Mouse (Mus musculus) MEL (cell line): ENCODE data around the gene Sap30l. TPM values are rescaled to one million over a fixed set of nuclear protein-coding genes. Genes with fewer than 3 reads are reported as not detected.

Experiments
- DNase-seq: peaks from one replicate; pipeline ENCODE4 v3.0.0; 2011; ENCODE audit warnings: low read depth, low spot score
- H3K27ac ChIP-seq: 2 replicates; pipeline ENCODE4 v1.5.1; 2012; ENCODE audit warnings: low read depth, mild to moderate bottlenecking, control low read depth, low read length, moderate library complexity; ENCODE audit not compliant: control insufficient read depth
- H3K27me3 ChIP-seq, 2 experiments: fragments of 150-350 bp in 1 of 2; sonication (generic) in 1 of 2; 2 replicates each; pipeline ENCODE4 v1.6.1; 2012; ENCODE audit warnings: low read length in 2 of 2, mild to moderate bottlenecking in 2 of 2, improper control_type of control experiment in 1 of 2, moderate library complexity in 1 of 2; ENCODE audit not compliant: insufficient read depth in 2 of 2, control insufficient read depth in 1 of 2
- H3K36me3 ChIP-seq, 2 experiments: 2 replicates each; pipeline ENCODE4 v1.6.1; 2012 to 2014; ENCODE audit warnings: low read length in 2 of 2, improper control_type of control experiment in 1 of 2, inconsistent platforms in 1 of 2, mild to moderate bottlenecking in 1 of 2; ENCODE audit not compliant: insufficient read depth in 2 of 2, control insufficient read depth in 1 of 2
- H3K4me1 ChIP-seq, 2 experiments: fragments of 150-350 bp in 1 of 2; sonication (generic) in 1 of 2; 2 replicates each; pipeline ENCODE4 v1.6.1; 2012; ENCODE audit warnings: low read length in 2 of 2, improper control_type of control experiment in 1 of 2, mild to moderate bottlenecking in 1 of 2; ENCODE audit not compliant: insufficient read depth in 2 of 2, control insufficient read depth in 1 of 2
- H3K4me3 ChIP-seq, 2 experiments: fragments of 150-350 bp in 1 of 2; sonication (generic) in 1 of 2; 2 replicates each; pipeline ENCODE4 v1.5.1; 2012; ENCODE audit warnings: low read depth in 2 of 2, low read length in 2 of 2, mild to moderate bottlenecking in 2 of 2, moderate library complexity in 2 of 2, control low read depth in 1 of 2, improper control_type of control experiment in 1 of 2; ENCODE audit not compliant: control insufficient read depth in 1 of 2, insufficient read depth in 1 of 2
- H3K79me2 ChIP-seq: 2 replicates; pipeline ENCODE4 v1.6.1; 2012; ENCODE audit warnings: mild to moderate bottlenecking, low read length, moderate library complexity; ENCODE audit not compliant: control insufficient read depth, poor library complexity, insufficient read depth
- H3K9ac ChIP-seq: 2 replicates; pipeline ENCODE4 v1.6.1; 2012; ENCODE audit warnings: low read depth, mild to moderate bottlenecking, control low read depth, low read length, moderate library complexity; ENCODE audit not compliant: control insufficient read depth, poor library complexity, severe bottlenecking
- H3K9me3 ChIP-seq: fragments of 150-350 bp; sonication (generic); replicated peaks from 2 replicates; pipeline ENCODE4 v1.6.1; 2012; ENCODE audit warnings: mild to moderate bottlenecking, low read length, improper control_type of control experiment, moderate library complexity; ENCODE audit not compliant: insufficient read depth
- CHD1 ChIP-seq: IDR thresholded peaks from 2 replicates; pipeline ENCODE4 v1.6.1; 2012; ENCODE audit warnings: low read depth, mild to moderate bottlenecking, inconsistent platforms, low read length, improper control_type of control experiment
- CTCF ChIP-seq, 3 experiments: IDR thresholded peaks in 2 of 3; conservative IDR thresholded peaks in 1 of 3; 2 replicates each; pipeline ENCODE4 v1.5.1; 2011 to 2012; ENCODE audit warnings: low read length in 3 of 3, low read depth in 2 of 3, mild to moderate bottlenecking in 2 of 3, improper control_type of control experiment in 1 of 3, inconsistent platforms in 1 of 3, mixed read lengths in 1 of 3, moderate library complexity in 1 of 3; ENCODE audit not compliant: control insufficient read depth in 1 of 3, insufficient read depth in 1 of 3, poor library complexity in 1 of 3, severe bottlenecking in 1 of 3
- JUND ChIP-seq: IDR thresholded peaks from 2 replicates; pipeline ENCODE4 v1.6.1; 2011; ENCODE audit warnings: low read depth, mild to moderate bottlenecking, improper control_type of control experiment, low read length
- MAFK ChIP-seq: IDR thresholded peaks from 2 replicates; pipeline ENCODE4 v1.6.1; 2011; ENCODE audit warnings: low read depth, mild to moderate bottlenecking, low read length, improper control_type of control experiment, borderline replicate concordance
- MEF2A ChIP-seq: IDR thresholded peaks from 2 replicates; pipeline ENCODE4 v1.6.1; 2014; ENCODE audit warnings: low read depth, mild to moderate bottlenecking, inconsistent platforms, low read length, improper control_type of control experiment; ENCODE audit not compliant: poor library complexity, insufficient replicate concordance, severe bottlenecking; ENCODE audit errors: extremely low read depth
- MXI1 ChIP-seq: IDR thresholded peaks from 2 replicates; pipeline ENCODE4 v1.6.1; 2011; ENCODE audit warnings: mild to moderate bottlenecking, low read depth, low read length, improper control_type of control experiment
- MYB ChIP-seq: IDR thresholded peaks from 2 replicates; pipeline ENCODE4 v1.6.1; 2011; ENCODE audit warnings: mild to moderate bottlenecking, low read depth, low read length, improper control_type of control experiment
- MYC ChIP-seq: IDR thresholded peaks from 2 replicates; pipeline ENCODE4 v1.6.1; 2011; ENCODE audit warnings: low read depth, mild to moderate bottlenecking, low read length, improper control_type of control experiment, moderate library complexity
- POLR2A ChIP-seq, 2 experiments: IDR thresholded peaks; 2 replicates each; pipeline ENCODE4 v1.6.1; 2011 to 2012; ENCODE audit warnings: low read length in 2 of 2, mild to moderate bottlenecking in 2 of 2, control low read depth in 1 of 2, improper control_type of control experiment in 1 of 2, low read depth in 1 of 2, moderate library complexity in 1 of 2; ENCODE audit not compliant: control insufficient read depth in 1 of 2, insufficient read depth in 1 of 2, poor library complexity in 1 of 2
- RAD21 ChIP-seq: IDR thresholded peaks from 2 replicates; pipeline ENCODE4 v1.6.1; 2011; ENCODE audit warnings: mild to moderate bottlenecking, low read depth, low read length, improper control_type of control experiment
- TCF12 ChIP-seq: IDR thresholded peaks from 2 replicates; pipeline ENCODE4 v1.6.1; 2014; ENCODE audit warnings: low read depth, mild to moderate bottlenecking, inconsistent platforms, low read length, improper control_type of control experiment, moderate library complexity
- USF1 ChIP-seq: IDR thresholded peaks from 2 replicates; pipeline ENCODE4 v1.6.1; 2014; ENCODE audit warnings: low read depth, mild to moderate bottlenecking, inconsistent platforms, low read length, improper control_type of control experiment, moderate library complexity
- ZC3H11A ChIP-seq: IDR thresholded peaks from 2 replicates; pipeline ENCODE4 v1.6.1; 2012; ENCODE audit warnings: low read depth, mild to moderate bottlenecking, inconsistent platforms, low read length, improper control_type of control experiment
- ZNF384 ChIP-seq: IDR thresholded peaks from 2 replicates; pipeline ENCODE4 v1.6.1; 2012; ENCODE audit warnings: low read depth, mild to moderate bottlenecking, inconsistent platforms, low read length, improper control_type of control experiment
- polyA plus RNA-seq, 2 experiments: library from polyadenylated mRNA; stranded (reverse) in 1 of 2; unstranded in 1 of 2; fragments of >175 nt in 1 of 2; fragments of >200 nt in 1 of 2; gene quantifications; 2 replicates each; pipeline versions ENCODE4 v1.2.1 to v1.2.4; 2012; ENCODE audit warnings: low replicate concordance in 2 of 2, low read depth in 1 of 2; ENCODE audit not compliant: insufficient read length in 2 of 2, insufficient read depth in 1 of 2, missing spikeins in 1 of 2
- total RNA-seq: library from RNA; depleted of rRNA; stranded (reverse); fragments of 300-350 nt; gene quantifications from 2 replicates; pipeline ENCODE4 v1.2.3, GENCODE M21; 2012

The Sap30l gene
- total and polyA plus RNA-seq, 3 experiments = 40.2 to 52.5 TPM; not detected in 1

DNA sequence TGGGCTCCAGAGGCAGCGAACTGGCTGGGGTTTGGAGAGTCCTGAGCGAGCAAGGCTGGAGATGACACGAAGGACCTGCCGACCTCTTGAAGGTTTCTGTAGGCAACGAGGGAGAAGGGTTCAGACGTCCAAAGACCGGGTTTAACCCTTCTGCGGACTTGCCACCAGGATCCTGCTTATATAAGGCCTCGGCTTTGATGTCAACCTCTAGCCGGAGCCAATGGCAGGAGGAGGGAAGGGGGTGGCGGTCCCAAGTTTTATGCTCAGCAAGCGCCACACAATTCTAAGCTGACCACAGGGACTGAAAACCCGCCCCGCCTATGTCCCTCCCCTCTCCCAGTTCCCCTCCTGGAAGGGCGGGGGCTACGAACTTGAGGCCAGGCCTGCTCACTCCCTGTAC is 30.4 kb downstream of the Sap30l start (continued):
- TF ChIP-seq RAD21 = no peak
- TF ChIP-seq, all 39 proteins: peak for 0

DNA sequence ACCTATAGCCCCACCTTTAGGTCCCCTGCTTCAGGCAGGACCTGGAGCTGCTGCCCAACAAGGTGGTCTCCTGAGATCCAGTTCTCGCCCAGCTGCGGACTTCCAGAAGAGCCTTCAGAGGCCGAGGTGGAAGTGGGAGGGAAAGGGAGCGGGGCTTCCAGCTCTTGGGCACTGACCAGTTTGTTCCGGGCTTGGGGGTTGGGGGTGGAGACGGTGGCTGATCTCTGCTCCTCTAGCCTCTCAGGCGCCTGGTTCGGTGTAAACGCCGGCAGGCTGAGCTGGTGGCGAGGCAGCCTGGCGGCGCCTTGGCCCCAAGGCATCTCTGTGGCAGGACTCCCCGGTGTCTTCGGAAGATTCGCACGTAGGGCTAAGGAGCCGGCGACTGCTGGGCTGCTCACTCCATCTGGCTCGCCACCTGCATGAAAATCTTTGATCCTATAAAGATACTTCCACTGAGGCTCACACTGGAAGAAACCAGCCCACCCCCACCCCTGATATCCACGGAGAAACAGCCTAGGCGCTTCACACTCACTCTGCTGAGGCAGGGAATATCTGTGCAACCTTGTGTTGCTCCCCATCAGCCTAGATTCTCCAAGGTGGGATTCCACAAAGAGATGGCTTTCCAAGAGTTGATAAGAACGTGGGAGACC is 31.2 kb downstream of the Sap30l start, which contains the start of gene Hand1:
Gene Hand1 (minus strand): TSS at position 267 of the 650 bp plus-strand sequence.
- Histone ChIP-seq H3K9me3 (no peaks in the 10 kb centered on the region), H3K27me3 (peaks cover 1 to 7% of the 10 kb centered on the region in 2 experiments; a peak in 3 of 4 replicates), H3K27ac (no peak within 1 kb of the TSS), H3K4me3 (no peak within 1 kb of the TSS), H3K9ac (no peak within 1 kb of the TSS), H3K4me1 (no peaks in the 10 kb centered on the region), H3K79me2 (no peaks in the 10 kb centered on the region), H3K36me3 (no peaks in the 10 kb centered on the region)
- no peak for DNase-seq
- TF ChIP-seq CHD1 = no peak
- no peak for TF ChIP-seq RAD21
- no peak for TF ChIP-seq MEF2A
- TF ChIP-seq ZC3H11A = no peak
- TF ChIP-seq MXI1 = no peak
- no peak for TF ChIP-seq ZNF384
- TF ChIP-seq TCF12 = no peak
- no peak for TF ChIP-seq MYB
- no peak for TF ChIP-seq JUND
- TF ChIP-seq POLR2A (IDR thresholded peaks at IDR 0.05; ENCODE audit: control insufficient read depth in 1 of 2, insufficient read depth in 1 of 2, low read depth in 1 of 2, low read length in 2 of 2, poor library complexity in 1 of 2) = no peak
- TF ChIP-seq CTCF (IDR thresholded peaks at IDR 0.05 in 2 of 3, conservative IDR thresholded peaks at IDR 0.05 in 1 of 3; ENCODE audit: control insufficient read depth in 1 of 3, insufficient read depth in 1 of 3, low read depth in 2 of 3, low read length in 3 of 3, poor library complexity in 1 of 3, severe bottlenecking in 1 of 3) = no peak
- no peak for TF ChIP-seq MAFK

DNA sequence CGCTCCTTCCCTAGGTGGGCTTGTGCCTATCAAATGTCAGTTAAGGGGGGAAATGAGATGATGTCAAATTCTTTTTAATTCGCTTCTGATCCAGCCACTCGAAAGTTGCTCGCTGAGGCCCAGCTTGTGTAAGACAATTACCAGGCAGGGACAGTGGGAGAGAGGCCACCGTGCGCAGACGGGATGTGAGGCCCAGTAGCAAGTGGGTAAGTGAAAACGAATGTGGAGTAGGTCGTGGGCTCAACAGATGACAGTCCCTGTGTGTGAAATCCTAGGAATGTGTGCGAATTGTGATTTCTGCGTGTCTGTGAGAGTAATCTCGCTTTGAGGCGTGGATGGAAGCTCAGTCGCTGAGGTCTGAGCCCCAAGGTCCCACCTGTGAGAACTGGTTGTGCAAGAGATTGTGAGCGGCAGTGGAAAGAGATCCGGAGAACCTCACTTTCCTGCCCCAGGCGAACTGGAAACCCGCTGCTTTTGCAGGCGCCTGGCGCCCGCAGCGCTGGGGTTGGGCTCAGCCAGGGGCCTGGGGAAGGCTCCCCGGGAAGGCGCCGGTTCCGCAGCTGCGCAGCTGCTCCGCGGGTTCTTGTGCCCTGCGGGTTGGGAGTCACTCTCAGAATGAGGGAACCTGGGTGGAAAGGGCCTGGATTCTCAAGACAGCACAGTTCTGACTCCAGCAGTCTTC is 32.0 kb downstream of the Sap30l start:
- Histone ChIP-seq H3K36me3 (no peaks in the 10 kb centered on the region), H3K27me3 (peaks cover 0 to 11% of the 10 kb centered on the region in 2 experiments; a peak in 3 of 4 replicates), H3K4me1 (no peaks in the 10 kb centered on the region), H3K79me2 (no peaks in the 10 kb centered on the region), H3K9me3 (no peaks in the 10 kb centered on the region), H3K4me3 (no peak overlapping the region), H3K9ac (no peak overlapping the region), H3K27ac (no peak overlapping the region)
- no peak for TF ChIP-seq USF1
- no peak for TF ChIP-seq MYC
- no peak for TF ChIP-seq RAD21
- no peak for DNase-seq
